Mouse (Mus musculus) 3134 (cell line): Measurements from ENCODE around the gene Srms.
"Not testable (repeated sequence)": the region's sequence is repeated elsewhere in the genome, so short reads cannot be mapped to it uniquely, and the experiment has no call there.

Experiments
- DNase-seq: peaks from one replicate; pipeline ENCODE4 v3.0.0-alpha.2; 2011; ENCODE audit warnings: low spot score; ENCODE audit not compliant: insufficient read length; ENCODE audit errors: extremely low read depth

Srms gene

DNA sequence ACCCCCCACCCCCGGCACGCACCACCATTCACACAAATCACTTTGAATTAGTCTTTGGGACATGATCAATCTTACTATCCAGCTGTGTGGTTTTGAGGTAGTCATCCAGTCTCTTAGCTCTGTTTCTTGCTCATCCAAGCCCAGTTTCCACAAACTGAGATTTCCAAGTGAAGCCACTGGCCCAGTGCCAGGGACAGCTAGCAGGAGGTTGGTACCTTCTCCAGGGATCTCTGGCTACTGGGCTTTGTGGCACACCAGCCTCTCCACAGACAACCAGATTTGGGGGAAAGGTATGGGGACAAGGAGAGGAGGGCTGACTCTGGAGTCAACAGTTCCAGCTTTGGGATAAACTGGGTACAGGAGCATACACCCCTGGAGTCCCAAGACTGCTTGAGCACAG lies 7.4 kb upstream of the Srms start:
- no peak for DNase-seq

DNA sequence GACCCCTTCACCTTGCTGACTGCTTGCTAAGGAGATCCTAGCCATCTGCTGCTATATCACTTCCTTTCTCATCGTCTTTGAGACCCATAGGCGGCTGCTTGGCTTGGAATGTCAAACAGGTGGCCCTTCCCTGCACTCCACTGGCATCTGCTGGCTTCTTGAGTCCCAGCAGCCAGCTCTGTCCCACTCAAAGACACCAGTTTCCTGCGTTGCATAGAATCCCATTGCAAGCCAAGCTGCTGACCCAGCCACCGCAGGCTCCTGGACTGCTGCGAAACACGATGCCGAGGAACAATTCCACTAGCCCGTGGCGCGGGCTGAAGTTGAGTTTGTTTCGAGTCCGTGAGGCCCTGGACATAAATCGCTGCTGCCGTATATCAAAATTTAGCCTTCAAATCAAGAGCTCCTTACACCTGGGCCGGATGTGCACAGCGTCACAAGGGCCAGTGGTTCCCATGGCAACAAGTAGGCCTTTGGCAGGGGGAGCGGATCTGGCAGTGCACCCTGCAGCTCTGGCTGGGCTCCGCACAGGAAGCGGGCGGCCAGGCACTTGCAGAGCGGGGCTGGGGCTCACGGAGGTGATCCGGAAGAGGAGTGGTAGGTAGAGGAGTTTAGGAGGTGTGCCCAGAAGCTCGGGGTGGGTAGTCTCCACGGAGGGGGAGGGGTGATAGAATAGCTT lies 6.7 kb upstream of the Srms start, which contains the start of gene Fndc11:
TSS of gene Fndc11 (plus strand) at position 476 of the 679 bp plus-strand sequence.
- DNase-seq = no peak

DNA sequence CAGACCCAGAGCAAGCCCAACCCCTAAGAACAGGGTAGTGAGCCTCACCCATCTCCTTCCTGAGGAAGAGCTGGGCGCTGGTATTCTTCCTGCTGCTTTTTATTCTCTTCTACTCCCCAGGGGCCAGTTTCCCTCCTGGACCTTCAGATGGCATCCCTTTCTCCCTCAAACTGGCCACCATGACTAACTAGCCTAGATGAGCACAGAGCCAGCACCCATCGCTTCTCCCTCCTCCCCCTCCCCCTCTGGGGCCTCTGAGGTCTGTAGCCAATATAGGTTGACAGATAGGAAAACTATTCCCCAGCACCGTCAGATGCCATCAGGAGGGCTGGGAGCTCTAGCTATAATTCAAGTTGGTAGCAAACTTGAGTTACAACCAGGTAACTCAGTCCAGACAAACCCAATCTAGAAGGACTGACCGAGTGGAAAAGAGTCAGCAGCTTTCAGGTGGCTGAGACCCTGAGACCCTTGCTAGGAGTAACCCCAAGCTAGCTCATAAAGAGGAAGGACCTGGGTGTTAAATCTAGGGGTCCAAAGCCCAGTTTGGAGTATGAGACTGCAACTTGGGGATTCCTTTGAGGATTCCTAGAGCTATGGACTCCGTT lies 6.0 kb upstream of the Srms start:
- no peak for DNase-seq

DNA sequence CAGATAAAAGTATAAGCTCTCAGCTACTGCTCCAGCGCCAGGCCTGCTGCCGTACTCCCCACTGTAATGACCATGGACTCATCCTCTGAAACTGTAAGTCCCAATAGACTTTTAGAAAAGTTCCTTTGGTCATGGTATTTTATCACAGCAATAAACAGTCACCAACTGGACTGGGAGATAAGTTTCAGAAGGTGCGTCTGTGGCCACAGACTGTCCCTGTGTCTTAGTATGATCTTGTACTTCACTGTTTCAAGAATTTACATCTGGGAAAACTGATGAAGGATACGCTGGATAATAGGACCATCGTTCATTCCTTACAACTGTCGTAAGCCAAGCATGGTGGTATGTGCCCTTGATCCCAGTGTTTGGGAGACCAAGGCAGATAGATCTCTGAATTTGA lies 3.1 kb upstream of the Srms start:
- no peak for DNase-seq

DNA sequence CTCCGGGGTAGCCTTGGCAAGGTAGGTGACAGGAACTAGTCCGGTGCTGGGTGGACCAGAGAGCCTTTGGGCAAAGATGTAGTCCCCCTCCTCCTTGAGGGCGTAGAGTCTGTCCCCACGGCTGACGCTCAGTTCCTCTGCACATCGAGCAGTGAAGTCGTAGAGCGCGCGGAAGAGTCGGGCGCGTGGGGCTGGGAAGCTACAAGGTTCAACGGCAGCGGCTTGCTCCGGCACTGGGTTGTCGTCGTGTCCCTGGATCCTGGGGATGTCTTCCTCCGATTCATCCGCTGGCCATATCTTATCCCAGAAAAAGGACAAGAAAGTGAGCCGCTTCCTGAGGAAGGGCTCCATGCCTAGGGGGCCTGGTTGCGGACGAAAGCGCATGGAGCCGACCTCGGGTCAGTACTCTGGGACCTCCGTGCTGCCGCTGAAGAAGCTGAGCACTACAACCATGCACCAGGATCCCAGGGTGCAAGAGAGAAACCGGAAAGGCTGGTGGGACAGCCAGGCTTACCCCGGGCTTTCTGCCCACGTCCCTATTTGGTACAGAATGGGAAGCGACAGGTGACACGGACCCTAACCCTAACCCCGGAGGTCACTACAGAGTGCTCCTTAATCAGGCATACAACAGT lies 480 bp downstream of the Srms start:
- DNase-seq = no peak

DNA sequence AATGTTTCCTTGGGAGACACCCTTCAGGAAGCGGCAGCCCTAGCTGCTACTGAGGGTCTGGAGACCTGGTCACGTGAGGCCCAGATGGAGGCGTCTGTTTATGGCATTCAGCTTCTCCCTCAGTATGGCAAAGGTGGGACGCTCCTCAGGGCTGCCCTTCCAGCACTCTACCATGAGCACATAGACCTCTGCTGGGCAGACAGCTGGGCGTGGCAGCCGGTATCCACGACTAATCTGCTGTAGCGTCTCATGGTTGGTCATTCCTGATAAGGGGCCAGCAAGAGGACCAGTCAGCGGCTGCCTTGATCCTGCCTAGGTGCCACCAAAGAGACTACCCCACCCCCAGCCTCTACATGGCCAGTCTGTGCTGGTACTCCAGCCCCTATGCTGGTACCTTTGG lies 6.9 kb downstream of the Srms start:
- no peak for DNase-seq

DNA sequence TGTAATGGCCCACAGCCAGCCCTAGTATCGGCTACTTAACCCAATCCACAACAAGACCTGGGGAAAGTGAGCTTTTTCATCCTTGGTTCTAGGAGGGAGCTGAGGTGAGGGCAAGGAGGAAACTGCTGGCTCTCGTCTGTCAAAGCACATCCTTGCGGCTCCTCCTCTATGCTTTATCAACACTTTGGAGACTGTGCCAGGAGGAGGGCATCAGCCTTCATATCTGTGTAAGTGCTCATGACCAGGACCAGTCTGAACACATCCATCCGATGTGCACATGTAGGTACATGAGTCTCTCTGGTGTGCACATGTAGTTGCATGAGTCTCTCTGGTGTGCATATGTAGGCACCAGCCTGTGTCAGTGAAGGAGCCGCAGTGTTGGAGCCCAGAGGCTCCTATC lies 7.3 kb downstream of the Srms start:
- no peak for DNase-seq

DNA sequence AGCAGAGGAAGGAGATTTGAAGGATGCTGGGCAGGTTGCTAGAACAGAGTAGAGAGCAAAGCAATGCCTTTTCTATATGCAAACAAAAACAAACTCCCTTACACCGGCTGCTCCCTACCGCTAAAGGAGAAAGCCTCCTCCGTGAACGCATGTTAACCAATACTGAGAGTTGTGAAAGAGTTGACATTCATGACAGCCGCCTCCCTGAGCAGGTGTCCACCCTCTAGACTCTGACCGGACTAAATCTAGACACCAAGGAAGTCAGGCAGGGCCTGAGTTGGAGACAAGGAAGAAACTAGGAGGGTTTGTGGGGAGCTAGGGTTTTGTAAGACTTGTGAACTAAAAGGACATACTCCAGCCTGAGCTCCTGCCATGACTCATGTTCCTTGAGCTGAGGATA lies 10.1 kb downstream of the Srms start:
- no peak for DNase-seq

DNA sequence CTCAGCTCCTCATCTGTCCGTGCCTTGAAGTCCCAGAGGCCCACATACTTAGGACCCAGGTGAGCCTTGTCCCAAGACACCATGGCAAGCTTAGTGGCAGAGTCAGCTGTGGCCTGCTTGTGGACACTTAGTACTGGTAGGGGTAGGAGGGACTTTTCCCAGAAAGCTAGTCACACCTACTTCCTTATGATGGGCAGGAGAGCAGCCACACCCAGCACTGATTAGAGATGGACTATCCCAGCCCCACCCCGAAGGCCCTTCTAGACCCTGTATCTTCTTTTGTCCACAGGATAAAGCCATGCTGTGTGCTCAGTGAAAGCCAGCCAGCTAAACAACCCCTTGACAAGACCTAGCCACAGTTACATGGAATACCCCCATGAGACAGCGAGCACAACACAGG lies 10.6 kb downstream of the Srms start, which contains the start of gene Ptk6:
TSS of gene Ptk6 (minus strand) at position 368 of the 400 bp plus-strand sequence.
- DNase-seq = no peak

DNA sequence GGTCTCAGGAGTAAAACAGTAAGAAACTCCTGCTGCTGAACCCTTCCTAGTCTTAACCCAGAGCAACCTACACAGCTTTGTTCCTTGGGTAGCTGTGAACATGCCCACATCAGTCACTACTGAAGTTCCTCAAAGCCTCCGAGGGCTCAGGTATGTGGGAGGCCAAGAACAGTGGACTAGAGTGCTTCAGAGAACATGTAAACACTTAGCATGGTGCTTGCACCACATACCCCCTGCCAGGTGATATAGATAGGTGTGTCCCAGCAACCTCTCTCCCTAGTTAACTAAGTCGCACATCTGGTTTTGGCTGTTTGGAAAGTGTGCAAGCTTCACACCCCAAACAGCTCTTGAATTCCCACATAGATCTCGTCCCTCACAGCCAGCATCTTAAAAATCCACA lies 11.4 kb downstream of the Srms start:
- no peak for DNase-seq

DNA sequence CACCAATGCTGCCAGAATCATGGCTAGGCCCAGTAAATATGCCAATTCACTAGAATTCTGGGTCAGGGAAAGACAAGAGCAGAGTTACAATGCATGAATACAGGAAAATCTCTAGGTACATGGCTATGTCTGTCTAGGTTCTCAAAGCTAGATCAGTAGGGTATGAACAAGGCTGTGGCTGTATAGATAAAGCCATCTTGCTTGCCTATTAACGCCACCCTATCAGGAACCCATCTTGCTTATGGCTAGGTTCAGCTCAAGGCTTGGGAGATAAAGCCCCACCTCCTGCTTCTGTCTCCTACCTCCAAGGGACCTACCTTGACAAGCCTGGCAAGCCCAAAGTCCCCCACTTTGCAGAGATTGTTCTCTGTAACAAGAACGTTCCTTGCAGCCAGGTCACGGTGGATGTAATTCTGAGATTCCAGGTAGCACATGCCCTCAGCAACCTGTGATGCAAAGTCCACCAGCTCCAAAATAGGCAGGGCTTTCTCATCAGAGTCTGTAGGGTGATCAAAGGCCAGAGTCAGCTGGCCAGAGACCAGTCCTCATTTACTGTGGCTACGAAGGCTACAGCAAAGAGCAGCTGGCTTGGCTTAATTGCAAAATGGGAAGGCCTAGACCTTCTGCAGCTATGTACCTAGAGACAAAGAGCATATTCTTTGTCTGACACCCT lies 16.2 kb downstream of the Srms start:
- no peak for DNase-seq

DNA sequence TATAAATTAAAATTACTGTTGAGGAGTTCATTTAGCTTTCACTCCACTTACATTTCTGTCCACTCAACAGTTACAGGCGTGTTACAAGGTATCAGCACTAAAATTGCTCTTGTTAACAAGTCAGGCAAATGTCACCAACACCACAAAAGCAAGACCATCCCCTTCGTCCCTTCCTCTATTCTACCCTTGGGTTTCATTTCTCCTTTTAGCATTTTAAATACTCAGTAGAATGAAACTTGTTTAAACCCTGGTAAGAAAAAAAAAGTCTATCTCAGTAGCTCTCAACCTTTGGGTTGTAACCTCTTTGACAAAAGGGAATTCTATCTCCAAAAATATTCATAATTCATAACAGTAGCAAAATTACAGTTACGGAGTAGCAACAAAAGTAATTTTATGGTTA lies 19.9 kb downstream of the Srms start:
- DNase-seq = no peak

DNA sequence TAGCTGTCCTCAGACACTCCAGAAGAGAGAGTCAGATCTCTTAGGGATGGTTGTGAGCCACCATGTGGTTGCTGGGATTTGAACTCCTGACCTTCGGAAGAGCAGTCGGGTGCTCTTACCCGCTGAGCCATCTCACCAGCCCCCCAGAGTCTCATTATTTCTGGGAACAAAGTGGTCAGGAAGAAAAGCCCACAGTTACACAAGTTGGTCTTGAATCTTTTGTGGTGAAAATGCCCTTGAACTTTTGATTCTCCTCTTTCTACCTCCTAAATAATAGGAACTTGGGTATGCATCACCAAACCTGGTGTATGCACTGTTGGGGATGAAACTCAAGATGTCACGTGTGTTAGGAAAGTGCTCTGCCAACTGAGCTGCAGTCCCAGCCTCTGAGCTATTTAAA lies 21.0 kb downstream of the Srms start:
- no peak for DNase-seq

DNA sequence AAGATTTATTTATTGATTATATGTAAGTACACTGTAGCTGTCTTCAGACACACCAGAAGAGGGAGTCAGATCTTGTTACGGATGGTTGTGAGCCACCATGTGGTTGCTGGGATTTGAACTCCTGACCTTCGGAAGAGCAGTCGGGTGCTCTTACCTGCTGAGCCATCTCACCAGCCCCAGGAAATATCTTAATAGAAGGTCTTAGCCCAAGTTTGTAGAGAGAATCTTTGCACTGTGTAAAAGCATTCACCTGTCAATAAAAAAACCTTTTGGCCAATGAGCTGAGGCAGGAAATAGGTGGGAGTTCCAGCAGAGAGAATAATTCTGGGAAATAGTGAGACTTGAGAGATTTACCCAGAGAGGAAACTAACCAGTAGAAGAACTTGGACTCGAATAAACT lies 21.6 kb downstream of the Srms start:
- DNase-seq = not testable (repeated sequence)

DNA sequence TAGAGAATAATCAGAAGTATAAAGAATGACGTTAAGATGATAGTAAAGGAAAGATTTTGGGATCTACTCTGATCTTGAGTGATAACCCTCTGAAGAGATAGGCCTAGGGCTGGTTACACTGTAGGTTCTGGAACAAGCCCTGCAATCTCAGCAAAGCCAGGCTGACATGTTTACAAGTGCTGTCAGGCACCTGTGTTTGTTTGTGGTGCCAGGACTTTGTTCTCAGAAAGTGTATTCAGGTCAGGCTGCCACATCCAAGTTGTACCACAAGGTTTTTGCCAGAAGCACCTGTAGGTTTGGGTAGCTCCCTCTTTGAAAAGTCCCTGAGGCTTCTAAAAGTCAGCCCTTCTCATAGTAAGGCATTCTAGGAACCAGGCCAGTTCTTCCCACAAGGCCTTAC lies 23.7 kb downstream of the Srms start:
- DNase-seq = no peak

DNA sequence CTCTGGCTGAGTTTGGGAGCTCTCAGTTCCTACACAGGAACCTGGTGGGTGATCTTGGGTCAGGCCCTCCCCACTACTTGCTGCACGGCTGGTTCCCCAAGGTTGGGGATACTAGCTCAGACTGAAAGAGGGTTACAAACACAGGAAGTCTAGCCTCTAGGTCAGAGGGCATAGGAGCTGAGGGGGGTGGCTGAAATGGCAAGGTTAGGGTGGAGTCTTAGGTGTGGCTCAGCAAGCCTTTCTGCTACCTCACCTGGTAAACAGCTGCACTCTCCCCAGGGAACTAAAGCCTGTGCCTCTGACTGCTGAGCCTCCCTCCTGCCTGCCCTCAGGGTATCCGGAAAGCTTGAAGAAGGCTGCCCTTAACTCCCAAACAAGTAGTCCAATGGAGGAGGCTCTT lies 24.3 kb downstream of the Srms start:
- no peak for DNase-seq

DNA sequence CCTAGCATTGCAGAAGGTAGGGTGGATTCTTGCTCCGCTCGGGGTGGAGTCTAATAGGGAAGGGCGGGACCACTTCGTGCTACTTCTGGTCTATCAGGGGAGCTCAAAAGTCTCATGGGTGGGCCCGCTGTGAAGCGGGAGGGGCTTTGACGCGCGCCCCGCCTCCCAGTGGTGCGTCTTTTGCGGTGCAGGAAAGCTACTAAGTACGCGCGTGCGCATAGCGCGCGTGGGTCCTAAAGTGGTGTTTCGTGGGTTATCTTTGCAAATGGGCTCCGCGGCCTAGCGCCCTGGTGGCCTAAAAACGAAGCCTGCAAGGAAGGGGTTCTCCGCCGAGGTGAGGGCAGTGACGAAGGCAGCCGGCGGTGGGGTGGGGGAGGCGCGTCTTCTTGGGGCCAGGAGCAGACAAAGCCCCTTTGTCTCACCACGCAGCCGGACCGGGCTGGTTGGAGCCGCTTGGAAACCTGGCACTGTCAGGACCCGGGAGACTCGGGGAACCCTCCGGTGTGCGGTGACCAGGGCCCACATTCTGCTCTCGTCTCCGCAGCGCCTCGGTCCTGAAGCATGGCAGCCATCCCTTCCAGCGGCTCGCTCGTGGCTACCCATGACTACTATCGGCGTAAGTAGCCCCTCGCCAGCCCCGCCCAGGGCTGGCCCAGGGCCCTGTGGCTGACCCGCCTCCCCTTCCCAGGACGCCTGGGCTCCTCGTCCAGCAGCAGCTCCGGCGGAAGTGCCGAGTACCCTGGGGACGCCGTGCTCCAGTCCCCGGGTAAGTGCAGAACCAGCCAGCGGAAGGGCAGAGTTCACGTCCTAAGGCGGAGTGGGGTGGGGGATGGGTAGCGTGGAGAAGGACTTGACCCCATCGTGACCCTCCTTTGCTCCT lies 25.6 kb downstream of the Srms start, which contains the start of gene Ppdpf:
TSS of gene Ppdpf (plus strand) at position 127 of the 880 bp plus-strand sequence.
- DNase-seq = peak; percentile 98

DNA sequence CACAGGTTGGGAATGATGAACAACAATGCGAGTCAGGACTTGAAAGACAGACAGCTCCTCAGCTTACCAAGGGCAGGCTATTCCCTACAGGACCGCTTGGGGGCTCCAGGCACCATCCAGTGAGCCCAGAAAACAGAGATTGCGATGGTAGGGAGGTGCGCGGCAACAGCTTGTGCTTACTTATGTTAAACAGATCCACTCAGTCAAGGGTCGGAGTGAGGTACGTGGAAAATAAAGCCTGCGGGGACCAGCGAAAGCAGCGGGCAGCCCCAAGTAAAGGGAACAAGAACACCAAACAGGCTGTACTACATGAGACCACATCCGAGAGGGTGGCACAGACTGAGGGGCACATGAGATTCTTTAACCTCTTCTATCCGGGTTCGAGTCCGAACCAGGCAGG lies 26.4 kb downstream of the Srms start:
- DNase-seq = peak; percentile 80

DNA sequence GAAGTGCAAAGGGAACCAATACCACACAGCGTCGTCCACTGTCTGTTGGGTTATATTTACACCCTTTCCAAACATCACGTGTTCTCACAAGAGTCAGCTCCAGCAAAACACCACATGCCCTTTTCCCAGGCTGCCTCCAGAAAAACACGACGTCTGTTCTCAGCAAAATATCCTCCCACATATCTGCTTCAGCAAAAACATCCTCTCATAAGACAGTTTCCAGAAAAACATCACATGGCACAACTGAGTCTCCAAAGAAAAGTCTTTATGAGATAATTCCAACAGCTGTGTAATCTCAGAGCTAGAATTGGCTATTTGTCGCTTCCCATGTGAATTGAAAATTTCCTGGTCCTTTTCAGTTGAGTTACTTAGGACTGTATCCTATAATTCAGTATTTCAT lies 32.1 kb downstream of the Srms start:
- no peak for DNase-seq

DNA sequence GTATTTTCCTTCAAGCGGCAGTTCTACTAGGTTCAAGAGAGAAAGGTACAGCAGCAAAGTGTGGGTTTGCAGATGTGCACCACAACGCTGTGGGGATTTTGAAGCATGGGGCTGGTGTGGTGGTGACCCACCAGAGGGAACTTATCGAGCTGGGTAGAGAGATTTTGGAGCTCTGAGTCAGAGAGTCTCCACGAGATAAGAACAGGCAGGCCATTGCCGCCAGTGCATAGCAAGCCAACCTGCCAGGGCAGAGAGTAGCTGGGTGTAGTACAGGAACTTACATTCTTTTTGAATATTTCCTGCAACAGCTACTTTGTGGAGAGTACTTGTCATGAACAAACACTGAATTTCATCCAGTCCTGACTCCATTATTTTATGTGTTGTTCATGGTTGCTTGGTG lies 34.5 kb downstream of the Srms start:
- DNase-seq = no peak

DNA sequence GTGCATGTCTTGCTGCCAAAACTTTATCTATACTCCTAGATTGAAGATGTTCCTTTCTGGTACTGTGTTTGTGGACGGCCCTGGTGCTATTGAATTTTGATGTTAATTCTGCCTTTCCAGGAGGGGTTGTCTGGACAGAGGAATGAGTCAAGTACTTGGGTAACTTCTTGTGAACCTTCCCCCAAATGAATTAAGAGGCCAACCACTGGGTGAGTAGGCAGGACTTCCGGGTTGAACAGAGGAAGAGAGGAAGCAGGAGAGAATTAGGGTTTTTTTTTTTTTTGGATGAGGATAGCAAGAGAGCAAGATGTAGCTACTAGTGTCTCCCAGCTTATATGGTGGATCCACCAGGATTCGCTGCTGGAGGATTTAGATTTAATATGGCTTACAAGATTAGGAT lies 35.0 kb downstream of the Srms start:
- DNase-seq = no peak
